Mouse (Mus musculus) olfactory bulb, adult 2 months (tissue): Measurements from ENCODE around the gene Xpo6.

Experiments
- CTCF ChIP-seq: fragments of 200-500 bp; IDR thresholded peaks from 2 replicates; pipeline ENCODE4 v1.5.1; 2012; ENCODE audit warnings: low read depth, mild to moderate bottlenecking, low read length, moderate library complexity; ENCODE audit not compliant: insufficient read depth
- POLR2A ChIP-seq: fragments of 200-500 bp; IDR thresholded peaks from 2 replicates; pipeline ENCODE4 v1.6.1; 2012; ENCODE audit warnings: mild to moderate bottlenecking, low read depth, low read length, moderate library complexity; ENCODE audit not compliant: insufficient read depth

DNA sequence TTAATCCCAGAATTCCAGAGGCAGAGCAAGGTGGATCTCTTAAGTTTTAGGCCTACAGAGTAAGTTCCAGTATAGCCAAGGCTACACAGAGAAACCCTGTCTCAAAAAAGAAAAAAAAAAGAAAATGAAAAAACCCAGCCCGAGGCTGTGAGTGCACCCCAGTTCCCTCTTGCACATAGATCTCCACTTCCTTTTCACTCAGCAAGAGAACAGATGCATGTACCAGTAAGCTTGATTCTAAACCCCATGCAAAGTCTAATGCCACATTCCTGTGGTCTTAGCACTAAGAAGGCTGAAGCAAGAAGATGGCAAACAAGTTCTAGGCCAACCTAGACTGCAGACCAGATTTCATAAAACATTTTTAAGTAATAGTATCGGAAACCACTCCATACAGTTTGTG, 25.4 kb downstream of the Xpo6 start:
- TF ChIP-seq POLR2A, result no peak
- no peak for TF ChIP-seq CTCF
